Mouse (Mus musculus) stomach, embryonic 14.5 days (tissue): ENCODE data around the gene Zfp692. TPM values are rescaled to one million over a fixed set of nuclear protein-coding genes. Genes with fewer than 3 reads are reported as not detected.

Source experiments
- ATAC-seq: fragments of 200-750 bp; cut with Nextera tagmentation; 2 replicates; pipeline ENCODE4 v1.8.0; 2017; ENCODE audit warnings: low read depth, moderate TSS enrichment; ENCODE audit not compliant: insufficient number of reproducible peaks, insufficient read depth, low FRiP score
- H3K27ac ChIP-seq: fragments of 300-500 bp; sonication (generic); 2 replicates; pipeline ENCODE4 v1.5.1; 2014; ENCODE audit warnings: mild to moderate bottlenecking, low read length, moderate library complexity, mixed read lengths
- H3K27me3 ChIP-seq: fragments of 300-500 bp; sonication (generic); 2 replicates; pipeline ENCODE4 v1.6.1; 2014; ENCODE audit warnings: low read length, control low read depth, mixed read lengths; ENCODE audit not compliant: control insufficient read depth, insufficient read depth
- H3K36me3 ChIP-seq: fragments of 300-500 bp; sonication (generic); 2 replicates; pipeline ENCODE4 v1.6.1; 2014; ENCODE audit warnings: mild to moderate bottlenecking, control low read depth, low read length, moderate library complexity, mixed read lengths; ENCODE audit not compliant: control insufficient read depth, insufficient read depth
- H3K4me1 ChIP-seq: fragments of 300-500 bp; sonication (generic); 2 replicates; pipeline ENCODE4 v1.6.1; 2014; ENCODE audit warnings: low read length, control low read depth, mixed read lengths; ENCODE audit not compliant: control insufficient read depth, insufficient read depth
- H3K4me2 ChIP-seq: fragments of 300-500 bp; sonication (generic); replicated peaks from 2 replicates; pipeline ENCODE4 v1.6.1; 2014; ENCODE audit warnings: low read depth, low read length, control low read depth
- H3K4me3 ChIP-seq: fragments of 300-500 bp; sonication (generic); 2 replicates; pipeline ENCODE4 v1.5.1; 2014; ENCODE audit warnings: low read depth, low read length, control low read depth
- H3K9ac ChIP-seq: fragments of 300-500 bp; sonication (generic); replicated peaks from 2 replicates; pipeline ENCODE4 v1.6.1; 2014; ENCODE audit warnings: low read depth, mild to moderate bottlenecking, control low read depth, low read length, moderate library complexity, mixed read lengths
- H3K9me3 ChIP-seq: fragments of 300-500 bp; sonication (generic); 2 replicates; pipeline ENCODE4 v1.6.1; 2016; ENCODE audit warnings: low read depth, low read length, control low read depth; ENCODE audit not compliant: control insufficient read depth
- WGBS: fragments of 180-500 bp; shearing (Covaris S2); extraction: QIAGEN DNeasy Blood & Tissue Kit; methylation state at CpG from one replicate; pipeline ENCODE4 v1.1.7; 2014; 5-methylcytosine and 5-hydroxymethylcytosine counted together
- polyA plus RNA-seq: library from polyadenylated mRNA; unstranded; fragments of >200 nt; fragmentation: Nextera tagmentation; extraction: Ambion mirVana; gene quantifications from 2 replicates; pipeline ENCODE4 v1.2.1, GENCODE M21; 2014

Gene Zfp692
- polyA plus RNA-seq: 19.8 and 21.3 TPM in 2 replicates

GRCm38 (mm10) chr11:58306860-58307308, at the start of gene Zfp692:
TSS of gene Zfp692 (plus strand) at chr11:58307069.
- H3K4me1 ChIP-seq: peaks cover 5% of the 10 kb centered on the region
- peak within 1 kb of the TSS; percentile 52 for H3K4me3 ChIP-seq
- peak; percentile 64 for ATAC-seq
- H3K36me3 ChIP-seq: no peaks in the 10 kb centered on the region; the same call in 1 of the 2 replicates
- WGBS: under 1% methylated on average over 34 of the region's 34 CpGs
- H3K9me3 ChIP-seq: no peaks in the 10 kb centered on the region
- H3K27ac ChIP-seq: peak within 1 kb of the TSS; percentile 84
- peak within 1 kb of the TSS; percentile 91 for H3K4me2 ChIP-seq
- H3K27me3 ChIP-seq: no peaks in the 10 kb centered on the region
- peak within 1 kb of the TSS; percentile 66 for H3K9ac ChIP-seq

- no peaks in the 10 kb centered on the region for H3K27me3 ChIP-seq
- no peaks in the 10 kb centered on the region for H3K4me1 ChIP-seq
- WGBS: 86% methylated on average over 5 of the region's 5 CpGs
- no peaks in the 10 kb centered on the region for H3K36me3 ChIP-seq
- no peak overlapping the region for H3K27ac ChIP-seq
- no peaks in the 10 kb centered on the region for H3K9me3 ChIP-seq
- ATAC-seq: no peak
- H3K9ac ChIP-seq: no peak overlapping the region
- H3K4me2 ChIP-seq: no peak overlapping the region
- H3K4me3 ChIP-seq: no peak overlapping the region
Observed at GRCm38 (mm10) chr11:58257816-58258215, 49.1 kb upstream of the Zfp692 start.

- Histone ChIP-seq H3K4me1 (no peaks in the 10 kb centered on the region), H3K27ac (no peak overlapping the region), H3K27me3 (no peaks in the 10 kb centered on the region), H3K36me3 (no peaks in the 10 kb centered on the region), H3K9ac (no peak overlapping the region), H3K4me2 (no peak overlapping the region), H3K4me3 (no peak overlapping the region), H3K9me3 (no peaks in the 10 kb centered on the region)
- ATAC-seq: no peak
- 86% methylated on average over 4 of the region's 4 CpGs for WGBS
Observed at GRCm38 (mm10) chr11:58260156-58260555, 46.7 kb upstream of the Zfp692 start.

- Histone ChIP-seq H3K4me2 (no peak overlapping the region), H3K36me3 (no peaks in the 10 kb centered on the region), H3K9me3 (no peaks in the 10 kb centered on the region), H3K9ac (no peak overlapping the region), H3K4me3 (no peak overlapping the region), H3K27me3 (no peaks in the 10 kb centered on the region), H3K27ac (no peak overlapping the region), H3K4me1 (no peaks in the 10 kb centered on the region)
- WGBS: 82% methylated on average over 4 of the region's 4 CpGs
- no peak for ATAC-seq
Observed at GRCm38 (mm10) chr11:58261826-58262225, 45.0 kb upstream of the Zfp692 start.

GRCm38 (mm10) chr11:58262336-58262735, 44.5 kb upstream of the Zfp692 start:
- no peaks in the 10 kb centered on the region for H3K9me3 ChIP-seq
- no peaks in the 10 kb centered on the region for H3K4me1 ChIP-seq
- WGBS: 96% methylated on average over 3 of the region's 3 CpGs
- H3K27me3 ChIP-seq: no peaks in the 10 kb centered on the region
- no peak overlapping the region for H3K9ac ChIP-seq
- no peak overlapping the region for H3K4me2 ChIP-seq
- no peak overlapping the region for H3K27ac ChIP-seq
- ATAC-seq: no peak
- no peak overlapping the region for H3K4me3 ChIP-seq
- no peaks in the 10 kb centered on the region for H3K36me3 ChIP-seq

- H3K27ac ChIP-seq: no peak overlapping the region
- H3K4me3 ChIP-seq: no peak overlapping the region
- H3K36me3 ChIP-seq: no peaks in the 10 kb centered on the region
- H3K4me2 ChIP-seq: no peak overlapping the region
- H3K4me1 ChIP-seq: no peaks in the 10 kb centered on the region
- WGBS: 77% methylated on average over 2 of the region's 2 CpGs
- H3K9me3 ChIP-seq: no peaks in the 10 kb centered on the region
- H3K9ac ChIP-seq: no peak overlapping the region
- H3K27me3 ChIP-seq: no peaks in the 10 kb centered on the region
- no peak for ATAC-seq
Observed at GRCm38 (mm10) chr11:58263516-58263915, 43.4 kb upstream of the Zfp692 start.

- no peak overlapping the region for H3K27ac ChIP-seq
- WGBS: 88% methylated on average over 9 of the region's 9 CpGs
- H3K9me3 ChIP-seq: no peaks in the 10 kb centered on the region
- no peaks in the 10 kb centered on the region for H3K36me3 ChIP-seq
- no peak overlapping the region for H3K4me3 ChIP-seq
- no peak for ATAC-seq
- no peak overlapping the region for H3K9ac ChIP-seq
- no peaks in the 10 kb centered on the region for H3K27me3 ChIP-seq
- H3K4me1 ChIP-seq: no peaks in the 10 kb centered on the region
- no peak overlapping the region for H3K4me2 ChIP-seq
Observed at GRCm38 (mm10) chr11:58264546-58264945, 42.3 kb upstream of the Zfp692 start.

GRCm38 (mm10) chr11:58268285-58268684, 38.6 kb upstream of the Zfp692 start:
- Histone ChIP-seq H3K9me3 (no peaks in the 10 kb centered on the region), H3K4me1 (no peaks in the 10 kb centered on the region), H3K27me3 (no peaks in the 10 kb centered on the region), H3K36me3 (no peaks in the 10 kb centered on the region), H3K9ac (no peak overlapping the region), H3K4me3 (no peak overlapping the region), H3K4me2 (no peak overlapping the region), H3K27ac (no peak overlapping the region)
- WGBS: 62% methylated on average over 3 of the region's 3 CpGs
- no peak for ATAC-seq

GRCm38 (mm10) chr11:58274572-58274971, 32.3 kb upstream of the Zfp692 start, which contains the start of gene 4930438A08Rik:
TSS of gene 4930438A08Rik (plus strand) at chr11:58274799.
- no peaks in the 10 kb centered on the region for H3K4me1 ChIP-seq

More at GRCm38 (mm10) chr11:58274572-58274971, 32.3 kb upstream of the Zfp692 start, which contains the start of gene 4930438A08Rik:
- no peaks in the 10 kb centered on the region for H3K9me3 ChIP-seq
- H3K4me3 ChIP-seq: no peak within 1 kb of the TSS
- ATAC-seq: no peak
- no peaks in the 10 kb centered on the region for H3K36me3 ChIP-seq
- no peak within 1 kb of the TSS for H3K9ac ChIP-seq
- no peak within 1 kb of the TSS for H3K27ac ChIP-seq
- no peaks in the 10 kb centered on the region for H3K27me3 ChIP-seq
- no peak within 1 kb of the TSS for H3K4me2 ChIP-seq
- 48% methylated on average over 2 of the region's 2 CpGs for WGBS
